Mouse (Mus musculus) forebrain, postnatal 0 days (tissue): ENCODE data around the gene Chmp4b. TPM values are rescaled to one million over a fixed set of nuclear protein-coding genes. Genes with fewer than 3 reads are reported as not detected.
A peak's percentile ranks its signal among the peaks of the same experiment; 100 is the strongest.

ENCODE experiments used
- ATAC-seq: fragments of 200-750 bp; cut with Nextera tagmentation; 2 replicates; pipeline ENCODE4 v1.8.0; 2017; ENCODE audit warnings: mild to moderate bottlenecking, moderate library complexity
- DNase-seq: peaks from one replicate; pipeline ENCODE4 v3.0.0-alpha.2; 2015
- H3K27ac ChIP-seq: fragments of 300-500 bp; sonication (generic); 2 replicates; pipeline ENCODE4 v1.5.1; 2014; ENCODE audit warnings: low read depth, mild to moderate bottlenecking, antibody characterized with exemption, low read length, moderate library complexity, mixed read lengths
- H3K27me3 ChIP-seq: fragments of 300-500 bp; sonication (generic); 2 replicates; pipeline ENCODE4 v1.6.1; 2014; ENCODE audit warnings: mild to moderate bottlenecking, low read length, mixed read lengths; ENCODE audit not compliant: insufficient read depth
- H3K36me3 ChIP-seq: fragments of 300-500 bp; sonication (generic); 2 replicates; pipeline ENCODE4 v1.6.1; 2014; ENCODE audit warnings: mild to moderate bottlenecking, moderate library complexity; ENCODE audit not compliant: insufficient read depth
- H3K4me1 ChIP-seq: fragments of 300-500 bp; sonication (generic); 2 replicates; pipeline ENCODE4 v1.6.1; 2014; ENCODE audit warnings: antibody characterized with exemption; ENCODE audit not compliant: insufficient read depth
- H3K4me2 ChIP-seq: fragments of 300-500 bp; sonication (generic); 2 replicates; pipeline ENCODE4 v1.6.1; 2014; ENCODE audit warnings: low read depth, mild to moderate bottlenecking, moderate library complexity
- H3K4me3 ChIP-seq: fragments of 300-500 bp; sonication (generic); 2 replicates; pipeline ENCODE4 v1.5.1; 2014; ENCODE audit warnings: low read depth, low read length, mixed read lengths
- H3K9ac ChIP-seq: fragments of 300-500 bp; sonication (generic); 2 replicates; pipeline ENCODE4 v1.6.1; 2014; ENCODE audit warnings: mild to moderate bottlenecking
- H3K9me3 ChIP-seq: fragments of 300-500 bp; sonication (generic); 2 replicates; pipeline ENCODE4 v1.6.1; 2016; ENCODE audit warnings: low read length
- CTCF ChIP-seq: sonication (generic); IDR thresholded peaks from 2 replicates; pipeline ENCODE4 v1.5.1; 2016; ENCODE audit warnings: antibody characterized with exemption, control low read depth, low read depth
- WGBS: fragments of 180-500 bp; shearing (Covaris S2); extraction: QIAGEN DNeasy Blood & Tissue Kit; methylation state at CpG from one replicate; pipeline ENCODE4 v1.1.7; 2014; 5-methylcytosine and 5-hydroxymethylcytosine counted together
- polyA plus RNA-seq: library from polyadenylated mRNA; unstranded; fragments of >200 nt; fragmentation: Nextera tagmentation; extraction: Ambion mirVana; gene quantifications from 2 replicates; pipeline ENCODE4 v1.2.1, GENCODE M21; 2015
- total RNA-seq: library from RNA; depleted of rRNA; stranded (reverse); fragments of >200 nt; gene quantifications from 2 replicates; pipeline ENCODE4 v1.2.3, GENCODE M21; 2014

Chmp4b gene
- total and polyA plus RNA-seq, 2 experiments from 2014 or later: 29.4 to 176 TPM

- Histone ChIP-seq H3K9ac (no peak overlapping the region), H3K4me3 (no peak overlapping the region), H3K27ac (no peak overlapping the region), H3K36me3 (peaks cover 82% of the 10 kb centered on the region), H3K4me1 (no peaks in the 10 kb centered on the region), H3K27me3 (no peaks in the 10 kb centered on the region), H3K4me2 (no peak overlapping the region), H3K9me3 (0 out of 2 replicates have a peak, but pooled peaks cover 4% of the 10 kb centered on the region)
- WGBS: 86% methylated on average over 8 of the region's 8 CpGs
- TF ChIP-seq CTCF: no peak
- no peak for ATAC-seq
- DNase-seq: no peak
These were observed 10.3 kb upstream of the Chmp4b start for GRCm38 (mm10) chr2:154641176-154641575.

GRCm38 (mm10) chr2:154642005-154642459, 9.5 kb upstream of the Chmp4b start:
- H3K27ac ChIP-seq: no peak overlapping the region
- H3K4me2 ChIP-seq: no peak overlapping the region
- no peak for TF ChIP-seq CTCF
- no peak overlapping the region for H3K4me3 ChIP-seq
- peaks cover 85% of the 10 kb centered on the region for H3K36me3 ChIP-seq
- 0 out of 2 replicates have a peak, but pooled peaks cover 4% of the 10 kb centered on the region for H3K9me3 ChIP-seq
- no peak for DNase-seq
- H3K4me1 ChIP-seq: no peaks in the 10 kb centered on the region
- ATAC-seq: no peak
- H3K27me3 ChIP-seq: no peaks in the 10 kb centered on the region
- WGBS: 99% methylated on average over 9 of the region's 9 CpGs
- no peak overlapping the region for H3K9ac ChIP-seq

GRCm38 (mm10) chr2:154642712-154643385, 8.7 kb upstream of the Chmp4b start:
- TF ChIP-seq CTCF: no peak; the same call in 1 of the 2 replicates
- no peak overlapping the region for H3K4me2 ChIP-seq
- H3K4me1 ChIP-seq: no peaks in the 10 kb centered on the region
- no peaks in the 10 kb centered on the region for H3K27me3 ChIP-seq
- 0 out of 2 replicates have a peak, but pooled peaks cover 4% of the 10 kb centered on the region for H3K9me3 ChIP-seq
- ATAC-seq (no peak), DNase-seq (no peak)
- WGBS: 92% methylated on average over 6 of the region's 6 CpGs
- no peak overlapping the region for H3K27ac ChIP-seq
- peaks cover 78% of the 10 kb centered on the region for H3K36me3 ChIP-seq
- no peak overlapping the region for H3K4me3 ChIP-seq
- no peak overlapping the region for H3K9ac ChIP-seq

- Histone ChIP-seq H3K4me1 (no peaks in the 10 kb centered on the region), H3K9ac (no peak overlapping the region), H3K9me3 (no peaks in the 10 kb centered on the region), H3K36me3 (peaks cover 47% of the 10 kb centered on the region), H3K4me2 (no peak overlapping the region), H3K4me3 (no peak overlapping the region), H3K27ac (no peak overlapping the region), H3K27me3 (no peaks in the 10 kb centered on the region)
- DNase-seq: peak; percentile 56
- ATAC-seq: peak; percentile 53; the same call in 1 of the 2 replicates
- 77% methylated on average over 5 of the region's 5 CpGs for WGBS
- peak; percentile 68 for TF ChIP-seq CTCF
These were observed 4.9 kb upstream of the Chmp4b start for GRCm38 (mm10) chr2:154646634-154647033.

- WGBS: 28% methylated on average over 3 of the region's 3 CpGs
- no peak overlapping the region for H3K4me2 ChIP-seq
These were observed 3.4 kb upstream of the Chmp4b start for GRCm38 (mm10) chr2:154648086-154648485.

GRCm38 (mm10) chr2:154650404-154650803, 1.1 kb upstream of the Chmp4b start:
- DNase-seq: no peak
- Histone ChIP-seq H3K4me1 (no peaks in the 10 kb centered on the region), H3K36me3 (peaks cover 15% of the 10 kb centered on the region), H3K27me3 (no peaks in the 10 kb centered on the region), H3K9me3 (no peaks in the 10 kb centered on the region), H3K9ac (no peak overlapping the region), H3K27ac (no peak overlapping the region), H3K4me3 (no peak overlapping the region), H3K4me2 (no peak overlapping the region)
- WGBS: 83% methylated on average over 3 of the region's 3 CpGs
- 0 out of 2 replicates have a peak, but pooled peaks have one; percentile 3 for TF ChIP-seq CTCF
- ATAC-seq: no peak

More at GRCm38 (mm10) chr2:154648086-154648485, 3.4 kb upstream of the Chmp4b start:
- H3K36me3 ChIP-seq: peaks cover 35% of the 10 kb centered on the region
- ATAC-seq: no peak
- no peak overlapping the region for H3K27ac ChIP-seq
- H3K4me1 ChIP-seq: no peaks in the 10 kb centered on the region
- no peaks in the 10 kb centered on the region for H3K27me3 ChIP-seq
- no peaks in the 10 kb centered on the region for H3K9me3 ChIP-seq
- peak; percentile 15 for DNase-seq
- TF ChIP-seq CTCF: peak; percentile 60
- no peak overlapping the region for H3K9ac ChIP-seq
- H3K4me3 ChIP-seq: no peak overlapping the region

GRCm38 (mm10) chr2:154654976-154655375, 3.5 kb downstream of the Chmp4b start:
- no peaks in the 10 kb centered on the region for H3K9me3 ChIP-seq
- 95% methylated on average over 12 of the region's 12 CpGs for WGBS
- H3K27ac ChIP-seq: no peak overlapping the region
- no peak overlapping the region for H3K4me2 ChIP-seq
- H3K27me3 ChIP-seq: no peaks in the 10 kb centered on the region
- ATAC-seq (no peak), DNase-seq (no peak)
- H3K4me1 ChIP-seq: peaks cover 19% of the 10 kb centered on the region
- H3K36me3 ChIP-seq: no peaks in the 10 kb centered on the region
- H3K4me3 ChIP-seq: no peak overlapping the region
- TF ChIP-seq CTCF: no peak
- no peak overlapping the region for H3K9ac ChIP-seq
